Mouse (Mus musculus): Measurements from ENCODE around the gene Noc2l.

DNA sequence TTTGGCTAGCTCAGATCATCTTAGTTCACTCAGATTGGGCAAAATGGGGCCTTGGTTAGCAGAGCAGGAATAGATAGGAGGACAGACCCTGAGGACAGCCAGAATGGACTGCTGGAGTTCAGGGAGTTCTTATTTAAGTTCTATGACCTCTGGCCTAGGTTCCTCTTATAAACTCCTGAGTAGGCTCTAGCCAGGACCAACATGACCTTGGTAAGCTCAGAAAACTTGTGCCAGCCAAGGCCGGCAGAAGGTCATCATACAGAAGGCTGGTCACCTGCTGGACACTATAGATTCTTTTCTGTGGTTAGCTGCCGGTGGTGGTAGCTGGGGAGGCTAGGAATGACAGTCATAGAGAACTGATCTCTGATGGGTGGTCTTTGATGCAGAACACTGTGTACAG is 19.6 kb upstream of the Noc2l start:
- no peak for TF ChIP-seq CTCF (conservative IDR thresholded peaks at IDR 0.05; ENCODE audit: low read length)
- TF ChIP-seq NANOG (IDR thresholded peaks at IDR 0.05; ENCODE audit: borderline replicate concordance, low read length): no peak

Data from E14TG2a.4 (cell line).